Mouse (Mus musculus) ovary, postnatal 14 days (tissue): ENCODE results near the gene Slc6a21.
"Not testable (repeated sequence)": the region's sequence is repeated elsewhere in the genome, so short reads cannot be mapped to it uniquely, and the experiment has no call there.

Experiments used
- DNase-seq: peaks from one replicate; pipeline ENCODE4 v3.0.0; 2022; ENCODE audit warnings: low spot score

Slc6a21 gene

DNA sequence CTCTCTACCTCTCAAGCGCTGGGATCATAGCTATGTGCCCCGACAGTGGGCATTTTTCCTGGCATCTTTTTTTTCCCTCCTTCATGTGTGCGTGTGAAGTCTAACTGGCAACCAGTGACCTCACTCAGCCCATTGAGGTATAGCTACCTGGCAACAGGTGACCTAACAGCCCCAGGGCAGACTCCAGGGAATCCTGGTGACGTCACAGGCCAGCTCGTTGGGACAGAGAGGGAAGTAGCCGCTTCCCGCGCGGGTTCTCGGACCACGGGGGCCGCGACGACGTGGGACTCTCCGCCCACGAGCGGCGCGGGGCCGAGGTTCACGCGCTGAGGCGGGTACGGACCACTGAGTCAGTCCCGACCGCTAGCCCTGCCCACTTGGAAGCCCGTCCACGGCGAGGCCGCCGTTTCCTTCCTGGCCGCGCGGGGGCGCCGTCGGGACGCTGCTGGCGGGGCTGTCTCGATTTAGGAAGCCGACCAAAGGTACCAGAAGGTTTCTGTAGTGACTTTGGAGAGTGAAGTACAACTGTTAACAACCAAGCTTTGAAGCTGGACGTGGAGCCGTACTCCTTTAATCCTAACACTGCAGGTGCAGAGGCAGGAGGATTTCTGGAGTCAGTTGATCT is at the start of gene Slc6a21:
Slc6a21 (plus strand) TSS at position 378 of the 625 bp plus-strand sequence.
- DNase-seq: peak; percentile 83

DNA sequence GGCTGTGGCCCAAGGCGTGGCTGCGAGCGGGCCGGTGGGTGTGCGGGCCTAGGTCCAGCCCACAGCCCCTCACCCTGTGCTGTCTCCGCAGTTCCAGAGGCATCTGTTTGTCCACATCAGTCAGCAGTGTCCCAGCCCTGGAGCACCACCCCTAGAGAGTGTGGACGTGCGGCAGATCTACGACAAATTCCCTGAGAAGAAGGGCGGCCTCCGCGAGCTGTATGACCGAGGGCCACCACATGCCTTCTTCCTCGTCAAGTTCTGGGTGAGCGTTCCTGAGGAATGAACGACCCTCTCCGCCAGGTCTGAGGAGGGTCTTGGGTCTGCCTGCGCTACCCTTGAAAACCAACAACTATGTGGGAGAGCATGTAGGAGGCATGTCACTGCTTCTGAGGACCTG is 48.8 kb upstream of the Slc6a21 start:
- no peak for DNase-seq

DNA sequence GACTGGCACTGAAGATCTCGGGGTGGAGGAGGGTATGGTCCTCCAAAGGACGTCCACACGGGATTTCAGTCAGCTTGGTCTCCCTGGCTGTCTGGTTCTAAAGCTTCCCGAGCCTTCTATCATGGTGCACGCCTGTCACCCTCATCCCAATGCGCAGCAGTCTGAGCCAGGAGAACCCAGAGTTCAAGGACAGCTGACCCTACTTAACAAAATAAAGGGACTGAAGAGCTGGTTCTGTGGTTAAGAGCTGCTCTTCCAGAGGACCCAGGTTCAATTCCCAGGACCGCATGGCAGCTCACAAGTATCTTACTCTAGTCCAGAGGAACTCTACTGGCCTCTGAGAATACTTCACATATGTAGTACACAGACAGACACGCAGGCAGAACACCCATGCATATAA is 48.3 kb upstream of the Slc6a21 start:
- DNase-seq: no peak

DNA sequence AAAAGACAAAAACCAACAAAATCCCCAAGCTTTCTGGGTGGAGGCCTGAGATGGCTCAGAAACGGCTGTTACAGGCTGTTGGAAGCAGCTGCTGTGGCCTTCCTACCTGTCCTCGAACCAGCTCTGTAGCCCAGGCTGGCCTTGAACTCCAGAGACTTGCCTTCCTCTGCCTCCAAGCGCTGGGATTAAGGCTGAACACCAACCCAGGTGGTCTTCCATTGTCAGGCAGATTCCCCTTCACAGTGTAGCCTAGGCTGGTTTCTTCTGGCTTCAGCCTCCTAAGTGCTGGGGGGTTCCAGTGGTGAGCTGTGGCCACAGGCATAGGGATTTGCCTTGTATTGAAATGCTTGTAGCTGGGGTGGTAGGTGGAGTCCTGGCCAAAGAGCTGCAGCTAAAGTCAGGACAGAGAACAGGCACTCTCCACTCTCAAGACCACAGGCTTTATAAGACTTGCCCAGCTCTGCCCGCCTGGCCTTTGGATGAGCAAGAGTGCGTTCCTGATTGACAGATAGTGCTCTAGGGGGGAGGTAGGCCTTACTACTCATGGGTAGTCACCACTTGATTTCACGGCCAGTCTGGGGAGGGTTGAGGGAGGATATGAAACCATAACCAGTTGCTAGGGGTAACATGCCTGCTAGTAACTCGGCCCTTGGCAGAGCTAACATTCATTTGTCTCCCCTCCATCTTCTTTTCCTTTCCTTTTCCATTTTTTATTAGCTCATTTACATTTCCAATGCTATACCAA is 47.7 kb upstream of the Slc6a21 start:
- DNase-seq: no peak

DNA sequence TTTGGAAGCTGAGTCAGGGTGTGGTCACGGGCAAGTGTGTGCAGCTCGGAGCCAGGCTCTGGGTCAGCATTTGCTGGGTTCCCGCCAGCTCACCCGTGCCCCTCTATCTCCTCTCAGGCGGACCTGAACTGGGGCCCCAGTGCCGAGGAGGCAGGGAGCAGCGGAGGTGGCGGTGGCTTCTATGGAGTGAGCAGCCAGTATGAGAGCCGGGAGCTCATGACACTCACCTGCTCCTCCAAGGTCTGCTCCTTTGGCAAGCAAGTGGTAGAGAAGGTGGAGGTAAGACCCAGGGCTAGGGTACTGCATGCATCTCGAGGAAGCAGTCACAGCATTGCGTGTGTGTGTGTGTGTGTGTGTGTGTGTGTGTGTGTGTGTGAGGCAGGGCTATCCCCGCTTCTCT is 46.1 kb upstream of the Slc6a21 start:
- no peak for DNase-seq

DNA sequence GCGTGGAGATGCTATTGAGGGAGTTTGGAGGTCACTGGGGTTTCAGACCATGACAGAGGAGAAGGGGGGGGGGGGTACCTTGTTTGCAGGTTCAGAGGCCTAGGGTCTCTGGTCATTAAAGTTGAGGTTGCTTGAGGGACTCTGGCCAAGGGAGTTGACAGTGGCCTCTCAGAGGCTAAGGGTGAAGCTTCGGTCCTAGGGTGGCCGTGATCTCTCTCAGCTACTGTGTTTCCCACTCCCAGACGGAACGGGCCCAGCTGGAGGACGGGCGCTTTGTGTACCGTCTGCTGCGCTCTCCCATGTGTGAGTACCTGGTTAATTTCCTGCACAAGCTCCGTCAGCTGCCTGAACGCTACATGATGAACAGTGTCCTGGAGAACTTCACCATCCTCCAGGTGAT is 45.4 kb upstream of the Slc6a21 start:
- no peak for DNase-seq

DNA sequence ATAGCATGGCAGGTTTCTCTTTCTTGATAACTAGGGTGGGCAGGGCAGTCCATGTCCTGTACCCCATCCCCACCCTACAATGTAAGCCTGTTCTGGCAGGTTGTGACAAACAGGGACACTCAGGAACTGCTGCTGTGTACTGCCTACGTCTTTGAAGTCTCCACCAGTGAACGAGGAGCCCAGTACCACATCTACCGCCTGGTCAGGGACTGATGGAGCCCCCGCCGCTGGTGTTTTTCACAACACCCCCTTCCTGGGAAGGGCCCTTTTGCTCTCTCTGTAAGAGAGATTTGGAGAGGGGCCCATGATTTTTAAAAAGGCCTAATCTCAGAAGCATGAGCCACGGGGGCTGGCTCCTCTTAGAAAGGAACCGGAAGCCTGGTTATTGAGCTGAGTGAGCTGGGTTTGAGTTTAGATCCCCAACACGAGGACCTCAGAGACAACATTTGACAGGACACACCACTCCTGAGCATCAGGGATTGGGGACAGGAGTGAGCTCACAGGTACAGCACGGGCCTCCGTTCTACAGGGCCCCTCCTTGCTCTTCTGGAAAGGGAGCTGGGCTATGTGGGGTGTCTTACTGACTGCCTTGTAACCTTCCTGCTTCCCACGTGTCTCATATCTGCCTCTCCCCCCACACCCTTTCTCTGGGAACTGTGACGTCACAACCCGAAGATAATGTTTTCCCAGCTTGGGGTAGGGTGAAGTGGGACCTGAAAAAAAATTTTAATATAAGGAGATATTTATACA is 44.4 kb upstream of the Slc6a21 start:
- no peak for DNase-seq

DNA sequence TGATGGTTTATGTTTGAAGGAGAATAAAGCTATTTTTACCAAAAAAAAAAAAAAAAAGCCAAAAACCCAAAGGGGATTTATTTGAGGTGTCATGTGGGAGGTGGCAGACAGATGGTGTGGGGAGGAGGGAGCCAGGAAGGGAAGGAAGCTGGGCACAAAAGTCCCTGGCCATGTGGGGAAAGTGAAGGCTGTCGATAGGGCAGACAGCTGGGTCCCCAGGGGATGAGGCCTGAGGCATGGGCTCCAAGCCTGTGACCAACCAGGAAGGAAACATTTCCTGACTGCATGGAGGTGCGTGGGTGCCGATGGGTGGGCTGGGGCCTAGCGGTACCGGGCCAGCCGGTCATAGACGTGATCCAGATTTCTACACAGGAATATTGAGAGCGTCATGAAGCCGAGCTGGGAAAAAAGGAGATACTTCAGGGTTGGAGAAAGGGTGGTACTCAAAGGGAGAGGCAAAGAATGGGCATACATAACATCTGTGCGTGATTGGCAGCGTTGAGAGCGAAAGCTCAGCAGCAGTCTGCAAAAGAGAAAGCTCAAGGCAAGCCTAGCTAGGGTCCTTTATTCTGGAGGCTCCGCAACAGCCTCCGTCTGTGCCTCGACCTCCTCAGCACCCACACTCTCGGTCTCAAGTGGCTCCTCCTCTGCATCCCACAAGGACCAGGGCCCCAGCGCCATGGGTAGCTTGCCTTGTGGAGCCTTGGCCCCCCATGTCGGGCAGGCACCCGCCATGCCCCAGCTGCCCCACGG is 43.6 kb upstream of the Slc6a21 start:
- DNase-seq: no peak

DNA sequence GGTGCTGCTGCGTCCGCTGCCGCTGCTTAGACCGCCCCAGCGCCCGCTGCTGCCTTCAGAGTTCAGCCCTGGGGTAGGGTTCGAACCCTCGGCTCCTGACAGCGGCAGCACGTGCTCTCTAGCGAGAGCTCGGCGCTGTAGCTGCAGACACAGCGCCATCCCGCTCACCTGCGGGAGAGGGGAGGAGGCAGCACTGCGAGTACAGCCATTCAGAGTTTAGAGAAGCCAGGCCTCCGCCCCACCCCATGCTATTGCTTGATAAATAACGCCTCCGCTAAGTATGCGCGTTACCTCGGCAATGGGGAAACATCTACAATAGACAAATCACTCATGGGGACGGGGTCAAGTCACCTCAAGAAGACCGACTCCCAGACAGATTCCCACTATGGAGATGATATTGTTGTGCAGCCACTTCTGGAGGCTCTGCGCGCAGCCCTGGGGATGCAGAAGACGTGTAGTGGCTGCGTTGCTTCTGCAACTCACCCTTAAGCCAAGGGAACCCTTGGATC is 42.9 kb upstream of the Slc6a21 start:
- DNase-seq: no peak

DNA sequence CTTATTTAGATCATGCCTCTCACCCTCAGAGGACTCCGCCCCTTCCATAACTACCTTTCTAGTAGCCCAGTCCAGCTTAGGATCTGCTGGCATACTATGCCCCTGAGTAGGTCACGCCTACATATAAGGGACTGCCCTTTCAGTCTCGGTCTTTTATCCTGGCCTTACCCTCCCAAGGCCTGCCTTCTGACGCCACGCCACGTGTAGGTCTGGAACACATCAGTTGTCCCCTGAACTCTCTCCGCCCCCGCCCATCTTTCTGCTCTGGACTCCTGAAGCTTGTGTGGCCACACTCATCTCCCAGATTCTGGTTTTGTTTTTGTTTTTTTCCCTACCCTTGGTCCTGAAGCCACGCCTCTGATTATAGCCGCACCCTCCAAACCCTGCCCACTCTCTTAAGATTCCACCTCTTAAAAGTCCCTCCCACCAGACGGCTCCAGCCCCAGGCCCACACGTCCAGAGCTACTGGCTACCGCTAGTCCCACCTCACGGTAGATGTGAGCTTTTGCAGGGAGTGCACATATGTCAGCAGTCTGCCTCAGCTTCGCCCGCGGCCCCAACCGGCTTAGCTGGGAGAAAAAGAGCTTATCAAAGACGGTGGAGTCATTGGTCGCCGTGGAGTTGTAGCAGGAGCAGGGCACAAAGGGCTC is 42.3 kb upstream of the Slc6a21 start:
- DNase-seq: no peak

DNA sequence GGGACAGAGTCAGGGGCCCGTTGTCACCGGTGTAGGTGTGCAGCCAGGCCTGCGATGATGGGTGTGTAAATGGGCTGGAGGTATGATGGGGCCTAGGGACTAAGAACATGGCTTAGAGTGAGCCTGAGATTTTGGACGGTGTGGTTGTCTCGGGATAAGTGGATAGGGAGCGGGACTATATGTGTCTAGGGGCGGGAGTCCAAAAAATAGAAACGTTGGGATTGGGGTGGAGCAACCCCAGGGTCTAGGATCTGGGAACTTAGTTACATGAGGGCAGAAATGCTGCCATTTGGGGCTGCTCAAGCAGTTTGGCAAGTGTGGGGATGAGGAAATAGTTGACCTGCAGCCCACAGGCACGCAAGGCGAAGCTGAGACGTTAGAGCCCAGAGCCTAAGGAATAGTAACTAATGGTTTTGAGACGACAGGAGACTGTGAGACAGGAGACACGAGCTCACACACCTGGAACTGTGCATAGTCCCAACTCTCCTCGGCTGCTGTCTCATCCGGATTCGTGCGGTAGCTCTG is 41.6 kb upstream of the Slc6a21 start:
- no peak for DNase-seq

DNA sequence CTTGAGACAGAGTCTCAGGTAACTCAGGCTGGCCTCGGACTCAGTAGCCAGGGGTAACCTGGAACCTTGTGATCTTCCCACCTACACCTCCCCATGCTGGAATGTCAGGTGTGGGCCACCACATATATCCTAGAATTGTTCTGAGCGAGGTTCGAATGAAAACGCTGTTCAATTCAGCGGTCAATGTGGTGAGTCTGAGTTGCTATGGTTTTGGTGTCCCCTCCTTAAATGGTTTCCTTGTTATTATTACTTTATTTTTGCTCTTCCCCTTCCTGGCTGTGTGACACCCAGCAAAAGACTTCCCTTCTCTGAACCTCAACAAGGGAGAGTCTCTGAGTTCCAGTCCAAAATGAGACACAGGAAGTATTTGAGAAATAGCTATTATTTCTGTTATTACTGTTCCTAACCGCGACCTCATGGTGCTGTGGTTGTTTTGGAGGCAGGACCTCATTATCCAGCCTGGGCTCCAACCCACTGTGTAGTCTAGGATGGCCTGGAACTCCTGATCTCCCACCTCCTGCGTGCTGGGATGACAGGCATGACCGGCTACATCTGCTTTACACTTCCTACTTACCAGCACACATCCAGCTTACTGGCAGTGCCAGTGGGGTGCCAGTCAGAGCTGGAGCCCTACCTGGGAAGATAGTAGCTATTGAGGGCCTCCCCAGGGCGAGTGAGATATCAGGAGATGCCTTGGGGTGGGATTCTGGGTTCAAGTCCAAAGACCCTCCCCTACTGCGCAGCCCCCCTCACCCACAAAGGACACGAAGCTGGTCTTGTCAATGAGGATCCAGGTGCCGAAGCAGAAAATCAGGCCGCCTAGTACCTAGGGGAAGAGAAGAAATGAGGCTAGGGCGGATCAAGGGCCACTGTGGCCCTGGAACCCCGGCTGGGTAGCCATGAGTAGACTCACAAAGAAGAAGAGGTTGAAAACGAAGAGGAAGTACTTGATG is 39.3 kb upstream of the Slc6a21 start:
- no peak for DNase-seq

DNA sequence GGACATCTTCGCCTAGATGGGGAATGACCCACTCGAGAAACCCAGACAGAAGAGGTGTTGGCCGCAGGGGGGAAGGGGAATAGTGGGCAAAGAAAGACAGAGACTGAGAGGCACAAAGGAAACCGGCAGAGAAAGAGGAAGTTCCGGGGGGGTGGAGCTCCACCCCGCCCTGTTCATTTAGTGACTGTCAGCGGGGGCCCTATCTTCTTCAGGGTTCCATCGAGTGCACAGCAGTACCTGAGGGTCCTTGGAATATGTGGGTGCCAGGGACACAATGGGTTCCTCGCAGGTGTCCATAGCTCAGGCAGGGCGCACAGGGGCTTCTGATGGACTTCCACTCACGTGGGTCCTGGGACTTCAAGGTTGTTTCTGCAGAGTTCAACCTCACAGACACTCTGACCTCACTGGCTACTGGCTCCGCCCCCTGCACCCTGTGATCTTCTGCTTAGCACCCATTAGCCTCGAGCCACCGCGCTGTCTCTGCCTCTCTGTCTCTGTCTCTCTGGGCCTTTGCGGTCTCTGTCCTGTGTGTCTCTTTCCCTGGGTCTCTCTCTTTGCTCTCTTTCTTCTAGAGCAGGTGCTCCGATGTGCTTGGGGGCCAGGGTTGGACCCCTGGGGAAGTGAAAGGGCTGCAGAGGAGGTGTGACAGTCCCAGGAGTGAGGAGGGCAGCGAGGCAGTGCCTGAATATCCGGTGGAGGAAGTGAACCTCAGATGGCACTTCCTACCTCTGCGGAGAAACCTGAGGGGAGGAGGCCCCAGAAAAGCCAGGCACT is 38.4 kb upstream of the Slc6a21 start, which contains the start of gene Cd37:
Cd37 (minus strand) TSS at position 393 of the 774 bp plus-strand sequence.
- DNase-seq: no peak

DNA sequence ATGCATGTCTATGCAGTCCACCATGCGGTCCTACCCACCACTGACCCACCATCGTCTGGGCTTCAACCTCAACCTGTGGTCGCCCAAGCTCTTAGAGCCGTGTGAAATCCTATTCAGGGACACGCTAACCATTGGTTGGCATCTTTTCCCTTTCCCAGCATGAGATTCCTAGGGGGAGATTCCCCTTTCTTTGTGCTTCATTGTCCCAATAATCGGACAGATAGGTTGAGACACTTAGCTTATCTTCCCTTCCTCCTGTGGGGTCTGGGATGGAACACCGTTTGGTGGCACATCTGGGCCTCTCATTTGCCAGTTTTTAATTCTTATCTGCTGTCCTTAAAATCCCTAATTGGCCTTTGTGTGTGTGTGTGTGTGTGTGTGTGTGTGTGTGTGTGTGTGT is 37.2 kb upstream of the Slc6a21 start:
- no peak for DNase-seq

DNA sequence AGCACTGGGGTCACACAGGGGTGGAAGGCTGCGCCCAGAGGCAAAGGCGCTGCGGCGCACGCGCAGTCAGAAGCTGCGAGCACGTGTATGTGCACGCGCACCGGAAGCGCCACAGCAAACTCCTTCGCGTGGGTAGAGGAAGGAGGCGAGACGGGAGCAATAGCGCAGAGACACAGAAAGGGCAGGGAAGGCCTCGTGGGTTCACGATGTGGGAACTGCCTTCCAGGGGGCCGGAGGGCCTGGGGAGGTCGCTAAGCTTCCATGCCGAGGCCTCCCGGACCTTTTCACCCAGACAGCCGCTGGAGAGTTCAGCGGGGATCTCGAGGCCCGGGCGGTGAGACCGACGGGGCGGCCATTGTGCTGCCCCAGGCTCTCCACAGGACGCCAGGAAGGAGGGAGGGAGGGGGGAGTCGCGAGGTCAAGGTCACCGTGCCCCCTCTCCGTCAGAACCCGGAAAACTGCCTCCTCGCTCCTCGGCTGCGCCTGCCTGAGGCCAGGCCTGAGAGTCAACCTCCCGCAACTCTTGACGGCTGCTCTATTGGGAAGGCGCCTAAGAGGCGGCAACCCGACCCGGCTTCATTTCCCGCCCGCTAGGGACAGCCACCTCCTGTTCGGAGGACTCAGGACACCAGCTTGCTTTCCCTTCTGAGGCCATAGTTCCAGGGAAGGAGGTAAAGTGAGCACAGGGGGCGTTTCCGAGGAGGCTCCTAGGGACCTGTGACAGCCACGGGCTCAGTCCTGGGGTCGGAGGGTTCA is 36.5 kb upstream of the Slc6a21 start, which contains the start of gene Slc6a16:
Slc6a16 (plus strand) TSS at position 453 of the 756 bp plus-strand sequence.
- DNase-seq: no peak

DNA sequence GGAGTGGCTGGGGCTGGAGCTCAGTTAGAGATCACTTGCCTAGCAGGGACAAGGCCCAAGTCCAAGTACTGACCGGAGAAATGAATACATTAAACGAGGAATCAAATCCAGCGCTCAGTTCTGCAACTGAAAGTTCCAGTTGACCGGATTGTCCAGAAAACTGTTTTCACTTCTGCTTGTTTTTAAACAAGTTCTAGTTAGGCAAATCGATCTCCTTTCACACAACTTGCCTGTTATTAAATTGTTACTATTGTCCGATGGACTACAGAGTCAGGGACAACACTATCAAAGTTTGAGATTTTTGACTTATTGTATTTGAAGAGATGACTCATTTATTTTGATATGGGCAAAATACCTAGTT is 35.9 kb upstream of the Slc6a21 start:
- DNase-seq: no peak

DNA sequence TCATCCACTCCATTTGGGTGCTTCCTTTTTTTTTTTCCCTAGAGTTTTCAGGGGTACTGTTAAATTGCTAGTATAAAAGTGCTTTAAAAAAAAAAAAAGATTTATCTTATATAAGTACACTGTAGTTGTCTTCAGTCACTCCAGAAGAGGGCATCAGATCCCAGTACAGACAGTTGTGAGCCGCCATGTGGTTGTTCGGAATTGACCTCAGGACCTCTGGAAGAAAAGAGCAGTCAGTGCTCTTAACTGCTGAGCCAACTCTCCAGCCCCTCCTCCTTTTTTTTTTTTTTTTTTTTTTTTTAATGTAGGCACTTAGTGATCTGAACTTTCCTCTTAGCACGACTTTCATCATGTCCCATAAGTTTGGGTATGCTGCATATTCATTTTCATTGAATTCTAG is 29.6 kb upstream of the Slc6a21 start:
- no peak for DNase-seq

DNA sequence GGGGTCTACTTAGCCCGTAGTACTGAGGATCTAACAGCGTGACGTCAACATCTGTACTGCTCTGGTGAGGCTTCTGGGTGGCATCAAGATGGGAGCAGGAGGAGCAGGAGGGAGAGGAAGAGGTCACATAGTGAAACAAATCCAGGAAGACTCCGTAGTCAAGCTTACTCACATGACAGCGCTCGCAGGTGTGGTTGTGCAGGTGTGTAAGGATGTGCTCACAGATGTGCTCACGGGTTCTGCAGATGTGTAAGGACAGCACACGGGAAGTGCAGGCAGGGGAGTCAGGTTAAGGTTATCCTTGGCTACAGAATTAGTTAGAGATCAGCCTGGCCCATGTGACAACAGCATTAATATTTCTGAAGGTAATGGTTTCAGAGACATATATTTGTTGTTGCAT is 23.5 kb upstream of the Slc6a21 start:
- no peak for DNase-seq

DNA sequence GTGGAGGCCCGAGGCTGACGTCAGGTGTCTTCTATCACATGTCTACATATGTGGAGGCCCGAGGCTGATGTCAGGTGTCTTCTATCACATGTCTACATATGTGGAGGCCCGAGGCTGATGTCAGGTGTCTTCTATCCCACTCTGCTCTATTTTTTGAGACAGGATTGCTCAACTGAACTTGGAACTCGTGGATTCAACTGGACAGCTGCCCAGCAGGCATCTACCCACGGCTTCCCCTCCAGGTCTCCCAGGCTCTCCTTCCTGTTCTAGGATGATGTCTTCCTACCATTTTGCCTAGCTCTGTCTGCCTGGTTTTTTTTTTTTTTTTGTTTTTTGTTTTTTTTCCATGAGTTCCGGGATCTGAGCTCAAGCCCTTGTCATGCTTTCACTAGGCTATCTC is 21.5 kb upstream of the Slc6a21 start:
- DNase-seq: not testable (repeated sequence)
